Mouse (Mus musculus): Measurements from ENCODE around the gene Kcnk1.

Gene Kcnk1

DNA sequence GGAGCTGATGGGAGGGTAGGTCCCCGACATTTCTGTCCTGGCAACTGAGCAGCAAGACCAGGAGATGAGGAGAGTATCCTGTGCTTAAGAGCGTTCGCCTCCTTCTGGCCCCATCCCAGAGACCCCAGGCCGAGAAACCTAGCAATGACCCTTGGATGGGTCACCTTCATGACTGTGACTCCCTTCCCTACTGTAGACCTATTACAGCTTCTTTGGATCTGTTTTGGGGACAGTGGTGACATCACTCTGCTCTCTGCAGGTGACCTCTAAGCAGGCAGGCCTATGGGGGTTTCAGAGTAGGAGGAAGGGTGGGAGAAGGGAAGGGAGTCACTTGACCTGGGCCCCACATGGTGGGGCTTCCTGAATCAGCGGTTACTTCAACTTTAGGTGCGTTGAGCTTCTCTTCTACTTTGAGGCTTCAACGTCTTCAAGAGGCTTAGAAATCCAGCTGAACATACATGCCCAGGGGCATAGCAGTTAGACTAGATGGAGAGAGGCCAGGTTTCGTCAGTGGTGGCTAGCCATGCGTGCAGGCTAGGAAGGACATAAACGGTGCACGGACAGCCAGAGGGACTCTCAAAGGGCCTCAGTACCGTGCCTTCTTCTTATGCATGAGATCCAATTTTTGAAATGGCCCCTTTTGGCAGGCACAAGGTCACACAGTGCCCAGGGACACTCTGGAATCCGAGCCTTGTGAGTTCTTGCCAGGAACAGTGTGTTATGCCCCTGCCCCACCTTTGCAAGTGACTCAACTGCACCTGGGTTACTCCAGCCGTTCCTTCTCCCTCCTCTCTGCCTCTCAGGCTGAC is 1.3 kb downstream of the Kcnk1 start:
- peak in 1 of 2 experiments; percentile 39 for DNase-seq (ENCODE audit: low spot score in 2 of 2)

DNA sequence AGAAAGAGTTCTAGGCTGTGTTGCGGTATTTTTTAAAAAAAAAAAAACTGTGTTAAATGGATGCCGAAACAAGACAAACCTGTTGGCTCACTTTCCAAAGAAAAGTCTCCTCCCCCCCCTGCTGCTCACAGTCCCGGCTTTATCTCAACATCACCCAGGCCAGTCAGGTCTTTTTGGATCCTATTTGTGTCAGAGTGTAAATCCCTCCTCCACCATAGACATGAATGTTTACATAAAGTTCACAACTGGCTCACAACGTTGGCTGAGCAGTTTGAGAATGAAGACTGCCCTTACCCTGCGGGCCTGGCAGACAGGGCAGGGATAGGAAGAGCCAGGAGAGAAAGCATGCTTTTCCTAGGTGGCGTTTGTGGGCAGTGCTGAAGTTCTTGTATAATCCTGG is 2.0 kb downstream of the Kcnk1 start:
- no peak for DNase-seq (ENCODE audit: low spot score in 2 of 2)

GRCm38 (mm10) chr8:125997550-125997949 is 2.6 kb downstream of the Kcnk1 start:
- DNase-seq (ENCODE audit: low spot score in 2 of 2): no peak

- DNase-seq (ENCODE audit: low spot score in 2 of 2): no peak
Measured at GRCm38 (mm10) chr8:125999842-126000395, 4.9 kb downstream of the Kcnk1 start.

- no peak for DNase-seq (ENCODE audit: low spot score in 2 of 2)
Measured at GRCm38 (mm10) chr8:126003546-126003945, 8.6 kb downstream of the Kcnk1 start.

GRCm38 (mm10) chr8:126004953-126005352 is 10.0 kb downstream of the Kcnk1 start:
- DNase-seq (ENCODE audit: low spot score in 2 of 2): no peak

- peak in 1 of 2 experiments; percentile 42 for DNase-seq (ENCODE audit: low spot score in 2 of 2)
Measured at GRCm38 (mm10) chr8:126006310-126006990, 11.5 kb downstream of the Kcnk1 start.

GRCm38 (mm10) chr8:126007538-126008330 is 12.8 kb downstream of the Kcnk1 start:
- DNase-seq (ENCODE audit: low spot score in 2 of 2): no peak

DNA sequence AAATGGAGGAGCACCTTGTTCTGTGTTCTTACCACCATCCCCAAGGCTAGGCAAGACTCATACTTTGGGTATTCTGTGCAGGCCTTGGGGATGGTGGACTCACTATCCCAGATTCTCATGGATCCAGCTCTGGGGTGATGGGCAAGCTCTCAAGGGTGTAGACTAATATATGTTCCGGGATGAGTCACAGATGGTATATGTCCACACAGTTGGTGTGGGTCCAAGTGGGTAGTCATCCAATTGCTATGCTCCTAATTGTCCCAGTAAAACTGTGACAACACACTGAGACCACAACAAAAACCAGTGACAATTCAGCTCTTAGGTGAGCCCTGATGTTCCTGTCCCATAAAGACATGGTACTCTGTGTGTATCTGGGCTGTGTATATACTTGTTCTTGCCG is 14.0 kb downstream of the Kcnk1 start:
- DNase-seq (ENCODE audit: low spot score in 2 of 2): no peak

DNA sequence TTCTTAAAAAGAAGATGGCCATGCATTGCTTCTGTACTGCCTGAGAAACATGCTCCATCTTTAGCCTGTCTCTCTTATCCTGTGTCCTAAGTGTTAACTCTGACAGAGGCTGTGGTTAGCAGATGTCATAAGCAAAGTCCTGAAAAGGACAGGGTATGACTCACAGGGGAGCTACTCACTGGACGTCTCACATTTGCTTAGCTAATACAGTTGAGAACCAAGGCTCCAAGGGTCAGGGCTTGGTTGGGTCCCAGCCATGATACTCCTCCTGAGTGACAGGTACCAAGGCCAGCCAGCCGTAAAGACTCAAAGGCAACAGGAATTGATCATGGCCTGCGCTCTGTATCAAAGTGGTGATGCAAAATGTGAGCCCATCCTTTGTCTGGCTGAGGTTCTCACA is 15.9 kb downstream of the Kcnk1 start:
- DNase-seq (ENCODE audit: low spot score in 2 of 2): no peak

GRCm38 (mm10) chr8:126012334-126012733 is 17.4 kb downstream of the Kcnk1 start:
- no peak for DNase-seq (ENCODE audit: low spot score in 2 of 2)

GRCm38 (mm10) chr8:126013646-126014045 is 18.7 kb downstream of the Kcnk1 start:
- no peak for DNase-seq (ENCODE audit: low spot score in 2 of 2)

- DNase-seq (ENCODE audit: low spot score in 2 of 2): no peak
Measured at GRCm38 (mm10) chr8:126021932-126022331, 27.0 kb downstream of the Kcnk1 start.

- no peak for DNase-seq (ENCODE audit: low spot score in 2 of 2)
Measured at GRCm38 (mm10) chr8:126023706-126024305, 28.8 kb downstream of the Kcnk1 start.

- DNase-seq (ENCODE audit: low spot score in 2 of 2): no peak
Measured at GRCm38 (mm10) chr8:126024891-126025290, 29.9 kb downstream of the Kcnk1 start.

DNA sequence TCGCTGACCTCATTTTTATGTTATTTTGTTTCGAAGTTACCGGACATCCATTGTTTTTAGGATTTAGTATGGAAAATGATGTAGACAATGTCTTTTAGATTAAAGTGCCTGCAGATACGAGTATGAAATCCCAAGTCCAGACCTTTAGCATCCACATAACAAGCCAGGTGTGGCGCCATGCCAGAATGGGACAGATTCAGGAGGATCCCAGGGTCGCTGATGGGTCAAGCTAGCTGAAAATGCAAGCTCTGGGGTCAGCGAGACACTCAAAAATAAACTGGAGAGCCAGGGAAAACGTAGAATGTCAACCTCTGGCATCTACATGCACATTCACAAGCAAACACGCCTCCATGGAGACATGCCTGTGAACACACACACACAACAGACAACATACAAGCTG is 31.2 kb downstream of the Kcnk1 start:
- no peak for DNase-seq (ENCODE audit: low spot score in 2 of 2)

GRCm38 (mm10) chr8:126026584-126026983 is 31.6 kb downstream of the Kcnk1 start:
- no peak for DNase-seq (ENCODE audit: low spot score in 2 of 2)

GRCm38 (mm10) chr8:126027486-126027885 is 32.5 kb downstream of the Kcnk1 start:
- DNase-seq (ENCODE audit: low spot score in 2 of 2): no peak

DNA sequence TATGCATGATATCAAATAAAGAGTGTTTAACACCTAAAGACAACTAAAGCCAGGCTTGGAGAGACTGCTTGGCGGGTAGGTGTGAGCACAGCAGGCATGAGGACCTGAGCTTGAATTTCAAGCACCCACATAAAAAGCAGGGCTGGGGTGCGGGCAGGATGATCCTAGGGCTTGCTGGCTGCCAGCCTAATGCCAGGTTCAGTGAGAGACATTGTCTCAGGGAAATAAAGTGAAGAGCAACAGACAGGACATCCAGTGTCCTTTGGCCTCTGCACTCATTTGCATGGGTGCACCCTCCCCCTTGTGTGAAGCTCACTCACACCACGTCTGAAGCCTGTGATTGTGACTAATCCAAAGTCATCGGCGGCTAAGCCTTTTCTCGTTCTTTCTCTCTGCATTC is 34.0 kb downstream of the Kcnk1 start:
- no peak for DNase-seq (ENCODE audit: low spot score in 2 of 2)

GRCm38 (mm10) chr8:126032776-126033175 is 37.8 kb downstream of the Kcnk1 start:
- no peak for DNase-seq (ENCODE audit: low spot score in 2 of 2)

GRCm38 (mm10) chr8:126035046-126035445 is 40.1 kb downstream of the Kcnk1 start:
- DNase-seq (ENCODE audit: low spot score in 2 of 2): peak in 1 of 2 experiments; percentile 44

DNA sequence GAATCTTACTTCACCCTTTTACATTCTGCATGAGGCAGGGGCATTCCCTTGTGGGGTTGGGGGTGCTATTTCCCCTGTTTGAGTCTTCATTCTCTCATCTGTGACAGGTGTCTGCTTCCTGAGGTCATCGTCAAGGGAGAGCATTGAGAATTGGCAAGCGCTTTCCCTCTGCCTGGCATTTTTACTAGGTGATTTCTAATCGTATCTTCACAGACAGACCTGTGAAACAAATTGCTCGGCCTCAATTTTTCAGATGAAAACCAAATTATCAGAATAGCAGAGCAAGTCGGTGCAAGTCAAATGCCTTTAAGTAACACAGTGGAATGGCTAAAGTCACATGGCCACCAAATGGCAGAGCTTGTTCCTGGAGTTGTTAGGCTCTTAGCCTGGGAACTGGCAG is 41.4 kb downstream of the Kcnk1 start:
- no peak for DNase-seq (ENCODE audit: low spot score in 2 of 2)

Data from cerebellum, postnatal 4 days (tissue).